Mouse (Mus musculus) left cerebral cortex, postnatal 25 days (tissue): Measurements from ENCODE around the gene Coil. TPM values are rescaled to one million over a fixed set of nuclear protein-coding genes. Genes with fewer than 3 reads are reported as not detected.
"Not testable (repeated sequence)": the region's sequence is repeated elsewhere in the genome, so short reads cannot be mapped to it uniquely, and the experiment has no call there.

Experiments used
- DNase-seq, 2 experiments: peaks; one replicate each; pipeline ENCODE4 v3.0.0; 2022; ENCODE audit warnings: low spot score in 2 of 2, mixed read lengths in 1 of 2
- intact Hi-C: fragments of 180-260 bp; cut with DNase I; formaldehyde crosslinking; loops from one replicate; pipeline ENCODE4 v1.15.1; 2025
- total RNA-seq, 2 experiments: library from RNA; stranded (reverse); gene quantifications; 2 replicates each; pipeline ENCODE4 v1.2.3; 2021

Coil gene
- total RNA-seq, 2 experiments from 2014 or later = 21.9 to 22.7 TPM

DNA sequence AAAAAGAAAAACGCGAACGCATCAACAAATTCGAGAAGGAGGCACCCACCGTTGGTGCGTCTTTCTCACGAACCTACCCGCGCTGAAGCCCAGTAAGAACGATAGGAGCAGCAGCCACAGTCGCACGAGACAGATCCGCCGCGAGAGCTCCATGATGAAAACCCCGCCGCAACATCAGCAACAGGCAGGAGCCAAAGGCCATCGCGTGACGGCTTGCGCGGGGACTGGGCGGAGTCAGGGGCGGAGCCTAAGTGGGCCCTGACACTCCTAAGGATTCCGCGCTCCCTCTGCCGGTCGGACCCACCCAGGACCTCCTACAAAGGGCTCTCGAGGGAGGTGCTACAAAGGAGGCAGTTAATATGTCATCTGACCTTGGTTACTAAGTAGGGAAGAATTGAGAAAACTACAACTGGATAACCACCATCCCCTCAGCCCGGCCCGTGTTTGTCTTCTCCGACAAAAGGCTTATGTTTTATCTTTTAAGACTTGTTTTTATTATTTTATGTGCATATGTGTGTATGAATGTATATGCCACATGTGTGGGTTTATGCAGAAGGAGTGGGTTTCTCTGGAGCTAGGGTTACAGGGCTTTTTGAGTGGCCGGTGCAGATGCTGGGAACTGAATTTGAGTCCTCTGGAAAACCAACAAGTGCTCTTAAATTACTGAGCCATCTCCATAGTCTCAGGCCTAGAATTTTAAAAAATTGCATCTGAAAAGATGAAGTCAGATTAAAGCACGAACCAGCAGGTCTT is 14.7 kb upstream of the Coil start, which contains the start of gene Scpep1:
TSS of gene Scpep1 (minus strand) at position 249 of the 753 bp plus-strand sequence.
- intact Hi-C loops = loop anchor here (5.0 kb wide), 3 partner anchors 48 to 108 kb away; partner anchors contain the start of gene Akap1
- peak; percentile 91 to 97 for DNase-seq

GRCm38 (mm10) chr11:88958851-88959250 is 11.2 kb upstream of the Coil start:
- no peak for DNase-seq
- intact Hi-C loops = loop anchor here (5.0 kb wide), 3 partner anchors 52 to 112 kb away; partner anchors contain the start of gene Akap1

DNA sequence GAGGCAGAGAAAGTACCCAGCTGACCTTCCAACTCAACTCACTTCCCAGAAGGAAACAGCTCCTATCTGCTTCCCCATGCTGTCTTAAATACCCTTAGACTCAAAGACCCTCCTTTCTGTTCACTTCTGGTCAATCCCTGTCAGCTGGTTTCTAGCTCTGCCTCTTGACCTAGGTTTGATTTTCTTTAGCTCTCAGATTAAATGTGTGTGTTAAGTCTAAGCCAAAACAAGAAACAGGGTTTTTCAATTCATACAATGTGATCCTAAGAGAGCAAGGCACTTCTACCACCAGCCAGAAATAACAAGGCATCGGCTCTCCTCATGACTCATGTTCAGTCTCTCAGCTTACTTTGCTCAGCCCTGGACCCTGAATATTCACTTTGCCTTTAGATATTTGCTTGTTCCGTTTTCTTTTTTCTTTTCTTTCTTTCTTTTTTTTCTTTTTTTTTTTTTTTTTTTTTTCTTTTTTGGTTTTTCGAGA is 3.1 kb upstream of the Coil start, which contains the start of gene Elobl:
TSS of gene Elobl (minus strand) at position 51 of the 481 bp plus-strand sequence.
- intact Hi-C loops = no loop called here

DNA sequence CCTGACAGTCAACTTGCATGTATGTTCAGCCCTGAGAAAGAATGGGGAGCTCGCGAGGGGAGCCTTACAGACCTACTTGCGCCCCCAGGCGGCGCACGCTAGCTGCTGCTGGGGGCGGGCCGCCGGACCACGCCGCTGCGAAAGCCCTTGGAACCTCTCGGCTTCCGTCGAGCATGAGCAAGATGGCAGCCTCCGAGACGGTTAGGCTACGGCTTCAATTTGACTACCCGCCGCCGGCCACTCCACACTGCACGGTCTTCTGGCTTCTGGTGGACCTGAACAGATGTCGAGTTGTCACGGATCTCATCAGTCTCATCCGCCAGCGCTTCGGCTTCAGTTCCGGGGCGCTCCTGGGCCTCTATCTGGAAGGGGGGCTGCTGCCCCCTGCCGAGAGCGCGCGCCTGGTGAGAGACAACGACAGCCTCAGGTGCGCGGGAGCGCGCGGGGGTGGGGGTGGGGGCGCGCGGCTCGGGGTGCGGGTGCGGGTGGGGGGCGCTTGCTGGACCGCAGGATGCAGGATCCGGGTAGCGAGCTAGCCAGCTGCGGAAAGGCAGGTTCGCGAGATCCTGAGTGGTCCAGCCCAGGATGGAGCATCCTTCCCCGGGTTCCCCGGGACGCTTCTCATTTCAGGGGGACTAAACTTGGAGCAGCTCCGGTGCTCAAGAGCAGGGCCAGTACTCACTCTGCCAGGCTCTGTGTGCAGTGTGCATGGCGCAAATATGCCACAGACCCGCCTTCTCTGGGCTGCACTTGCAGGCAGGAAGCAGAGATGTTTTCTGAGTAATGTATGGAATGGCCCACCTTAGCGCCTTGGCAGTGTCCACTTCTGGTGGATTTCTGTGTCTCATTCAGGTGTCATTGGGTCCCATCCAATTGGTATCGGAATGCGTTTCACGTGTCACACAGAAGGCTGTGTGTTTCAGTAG is 4.0 kb downstream of the Coil start:
- intact Hi-C loops = no loop called here
- peak; percentile 96 to 97 for DNase-seq

More for the DNA sequence above, 3.1 kb upstream of the Coil start, which contains the start of gene Elobl:
- no peak for DNase-seq

DNA sequence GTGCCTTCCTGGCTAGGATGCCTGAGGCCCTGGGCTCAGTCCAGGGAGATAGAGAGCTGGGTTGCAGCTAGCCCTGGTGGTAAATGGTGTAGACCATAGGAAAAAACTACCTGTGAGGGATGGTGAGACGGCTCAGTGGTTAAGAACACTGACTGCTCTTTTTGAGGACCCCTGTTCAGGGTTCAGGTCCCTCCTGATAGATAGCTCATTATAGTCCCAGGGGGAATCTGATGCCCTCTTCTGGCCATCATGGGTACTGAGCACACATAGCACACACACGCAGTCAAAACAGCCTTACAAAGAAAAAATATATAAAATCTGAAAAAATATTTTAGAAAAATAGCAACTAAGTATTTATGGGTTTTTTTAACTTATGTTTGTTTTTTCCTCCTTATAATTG is 6.3 kb downstream of the Coil start:
- no peak for DNase-seq
- intact Hi-C loops = no loop called here

DNA sequence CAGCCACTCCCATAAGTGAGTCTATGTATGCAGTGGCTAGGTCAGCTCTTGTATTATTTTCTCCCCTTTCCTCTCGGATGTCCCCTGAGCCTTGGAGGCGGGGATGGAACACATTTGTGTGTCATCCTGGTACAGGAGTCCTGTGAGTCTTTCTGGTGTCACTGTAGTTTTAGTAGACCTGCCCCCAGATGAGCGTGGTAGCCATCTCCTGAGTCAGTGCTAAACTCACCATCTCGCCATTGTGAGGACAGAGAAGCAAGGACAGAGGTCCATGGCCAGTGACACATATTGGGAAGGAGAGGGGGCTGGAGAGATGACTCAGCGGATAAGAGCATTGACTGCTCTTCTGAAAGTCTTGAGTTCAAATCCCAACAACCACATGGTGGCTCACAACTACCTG is 7.1 kb downstream of the Coil start:
- no peak for DNase-seq
- intact Hi-C loops = no loop called here

GRCm38 (mm10) chr11:88981337-88981736 is 11.3 kb downstream of the Coil start:
- no peak for DNase-seq
- intact Hi-C loops = no loop called here

- intact Hi-C loops = no loop called here
- DNase-seq = no peak
Observed at GRCm38 (mm10) chr11:88986616-88987015, 16.6 kb downstream of the Coil start.

- intact Hi-C loops = no loop called here
- DNase-seq = no peak
Observed at GRCm38 (mm10) chr11:88988956-88989355, 18.9 kb downstream of the Coil start.

DNA sequence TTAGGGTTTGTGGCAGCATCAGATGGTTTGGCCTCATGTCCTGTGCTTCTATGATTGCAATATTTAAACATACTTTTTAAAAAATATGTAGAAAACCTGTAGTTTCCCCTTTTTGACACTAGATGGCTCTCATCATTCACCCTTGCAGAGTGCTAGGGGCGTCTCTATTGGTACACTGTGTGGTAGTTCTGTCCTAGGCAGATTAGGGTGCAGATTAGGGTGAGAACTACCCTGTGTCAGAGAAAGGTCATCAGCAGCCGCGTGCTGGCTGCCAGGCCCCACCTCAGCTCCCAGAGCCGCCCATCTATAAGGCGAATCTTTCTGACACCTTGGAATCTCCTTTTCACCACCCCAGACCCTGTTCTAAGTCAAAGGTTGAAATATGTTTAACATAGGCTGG is 19.5 kb downstream of the Coil start:
- no peak for DNase-seq
- intact Hi-C loops = no loop called here

GRCm38 (mm10) chr11:88993186-88993585 is 23.1 kb downstream of the Coil start:
- intact Hi-C loops = loop anchor here (2.0 kb wide), 1 partner anchor 46 kb away; no protein-coding TSS in a partner anchor
- DNase-seq = no peak

DNA sequence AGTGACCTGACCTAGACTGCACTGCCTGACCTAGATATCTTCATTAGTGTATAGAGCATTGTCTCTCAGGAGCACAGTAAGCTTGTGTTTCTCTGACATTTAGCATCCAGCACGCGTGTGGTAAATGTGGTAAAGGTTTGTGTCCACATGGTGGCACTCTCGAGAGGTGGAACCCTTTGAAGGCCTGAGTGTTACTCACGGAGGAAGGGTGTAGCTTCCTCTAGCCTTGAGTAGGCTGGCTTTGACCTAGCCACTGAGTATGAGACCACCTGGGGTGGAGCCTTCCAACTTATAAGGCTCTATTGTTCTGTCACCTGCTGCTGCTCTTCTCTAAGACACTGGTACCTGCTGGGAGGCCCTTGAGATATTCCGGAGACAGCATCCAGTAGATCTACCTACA is 23.6 kb downstream of the Coil start:
- peak in 1 of 2 experiments; percentile 56 for DNase-seq
- intact Hi-C loops = loop anchor here (2.0 kb wide), 1 partner anchor 45 kb away; no protein-coding TSS in a partner anchor

- intact Hi-C loops = no loop called here
- no peak for DNase-seq
Observed at GRCm38 (mm10) chr11:88994492-88994891, 24.4 kb downstream of the Coil start.

- no peak for DNase-seq
- intact Hi-C loops = no loop called here
Observed at GRCm38 (mm10) chr11:88995616-88996015, 25.6 kb downstream of the Coil start.

DNA sequence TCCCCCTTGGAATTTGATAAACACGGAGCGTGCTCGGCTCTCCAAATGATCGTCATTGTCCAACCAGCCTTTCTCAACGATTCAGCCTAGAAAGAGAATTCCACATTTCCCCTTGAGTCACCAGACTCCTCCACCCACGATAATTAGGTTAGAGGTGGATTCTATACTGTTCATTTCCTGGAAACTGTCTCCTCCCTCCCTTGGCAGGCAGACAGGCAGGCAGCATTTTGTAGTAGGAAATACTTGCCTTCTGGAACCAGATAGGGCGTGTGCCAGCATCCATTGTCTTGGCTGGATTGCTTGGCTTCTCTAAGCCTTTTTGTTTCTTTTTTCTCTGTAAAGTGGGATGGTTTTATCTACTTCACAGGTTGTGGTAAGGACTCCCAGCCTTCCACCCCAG is 26.4 kb downstream of the Coil start:
- DNase-seq = no peak
- intact Hi-C loops = no loop called here

- intact Hi-C loops, DNase-seq: not testable (repeated sequence)
Observed at GRCm38 (mm10) chr11:88997343-88997742, 27.3 kb downstream of the Coil start.

GRCm38 (mm10) chr11:88998406-88998805 is 28.4 kb downstream of the Coil start:
- intact Hi-C loops = no loop called here
- no peak for DNase-seq

DNA sequence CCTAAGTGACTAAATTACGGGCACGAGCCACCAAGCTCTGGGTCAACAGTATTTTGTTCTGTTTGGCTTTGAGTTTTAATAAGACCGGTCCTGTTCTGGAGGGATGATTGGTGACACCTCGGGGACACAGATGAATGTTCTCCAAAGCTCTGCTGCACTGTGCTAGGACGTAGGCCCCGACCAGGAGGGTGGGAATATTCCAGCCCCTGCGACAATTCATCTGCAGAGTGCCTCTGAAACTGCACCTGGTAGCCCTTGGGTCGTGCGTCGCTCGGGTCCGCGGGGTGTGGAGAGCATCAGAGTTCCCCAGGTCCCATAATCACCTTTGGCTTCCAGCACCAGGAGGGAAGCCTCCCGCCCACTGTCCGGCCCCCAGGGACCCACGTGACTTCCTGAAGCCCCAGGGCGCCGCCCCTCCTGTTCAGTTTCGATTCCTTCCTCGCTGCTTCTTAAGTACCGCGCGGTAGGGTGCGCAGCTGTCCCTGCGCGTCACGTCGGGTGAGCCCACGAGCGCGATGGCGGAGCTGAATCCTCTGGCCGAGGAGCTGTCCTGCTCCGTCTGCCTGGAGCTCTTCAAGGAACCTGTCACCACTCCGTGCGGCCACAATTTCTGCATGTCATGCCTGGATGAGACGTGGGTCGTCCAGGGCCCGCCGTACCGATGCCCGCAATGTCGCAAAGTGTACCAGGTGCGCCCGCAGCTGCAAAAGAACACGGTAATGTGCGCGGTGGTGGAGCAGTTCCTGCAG is 29.1 kb downstream of the Coil start, which contains the start of gene Trim25:
TSS of gene Trim25 (plus strand) at position 403 of the 749 bp plus-strand sequence.
- DNase-seq = peak; percentile 37 to 50
- intact Hi-C loops = no loop called here
